Mouse (Mus musculus) liver, embryonic 14.5 days (tissue): Measurements from ENCODE around the gene Cryba4. TPM values are rescaled to one million over a fixed set of nuclear protein-coding genes. Genes with fewer than 3 reads are reported as not detected.
A peak's percentile ranks its signal among the peaks of the same experiment; 100 is the strongest.

Source experiments
- ATAC-seq: fragments of 200-750 bp; cut with Nextera tagmentation; 2 replicates; pipeline ENCODE4 v1.8.0; 2017; ENCODE audit warnings: moderate number of reproducible peaks, mild to moderate bottlenecking, moderate library complexity; ENCODE audit not compliant: insufficient read depth
- DNase-seq, 3 experiments: peaks; one replicate each; pipeline ENCODE4 v3.0.0-alpha.2; 2012 to 2013; ENCODE audit warnings: low read depth in 3 of 3, low spot score in 3 of 3
- H3K27ac ChIP-seq: fragments of 300-500 bp; sonication (generic); 2 replicates; pipeline ENCODE4 v1.5.1; 2014; ENCODE audit warnings: moderate library complexity, mild to moderate bottlenecking, control low read depth, inconsistent platforms
- H3K27me3 ChIP-seq: fragments of 300-500 bp; sonication (generic); 2 replicates; pipeline ENCODE4 v1.6.1; 2014; ENCODE audit warnings: mild to moderate bottlenecking, low read length, moderate library complexity; ENCODE audit not compliant: control insufficient read depth, insufficient read depth
- H3K36me3 ChIP-seq: fragments of 300-500 bp; sonication (generic); replicated peaks from 2 replicates; pipeline ENCODE4 v1.6.1; 2014; ENCODE audit warnings: low read depth; ENCODE audit not compliant: control insufficient read depth, insufficient read depth
- H3K4me1 ChIP-seq, 2 experiments: fragments of 200-500 bp in 1 of 2; fragments of 300-500 bp in 1 of 2; sonication (generic) in 1 of 2; replicated peaks; 2 replicates each; pipeline ENCODE4 v1.6.1; 2012 to 2014; ENCODE audit warnings: antibody characterized with exemption in 1 of 2, inconsistent platforms in 1 of 2, low read length in 1 of 2; ENCODE audit not compliant: control insufficient read depth in 2 of 2, insufficient read depth in 2 of 2
- H3K4me2 ChIP-seq: fragments of 300-500 bp; sonication (generic); 2 replicates; pipeline ENCODE4 v1.6.1; 2014; ENCODE audit warnings: low read depth, mild to moderate bottlenecking, control low read depth, moderate library complexity
- H3K4me3 ChIP-seq, 2 experiments: fragments of 200-500 bp in 1 of 2; fragments of 300-500 bp in 1 of 2; sonication (generic) in 1 of 2; 2 replicates each; pipeline ENCODE4 v1.5.1; 2012 to 2014; ENCODE audit warnings: low read depth in 2 of 2, low read length in 2 of 2, mild to moderate bottlenecking in 2 of 2, control low read depth in 1 of 2, inconsistent platforms in 1 of 2, moderate library complexity in 1 of 2; ENCODE audit not compliant: insufficient read depth in 1 of 2
- H3K9ac ChIP-seq: fragments of 300-500 bp; sonication (generic); replicated peaks from 2 replicates; pipeline ENCODE4 v1.6.1; 2014; ENCODE audit warnings: mild to moderate bottlenecking, control low read depth, moderate library complexity
- H3K9me3 ChIP-seq: fragments of 300-500 bp; sonication (generic); 2 replicates; pipeline ENCODE4 v1.6.1; 2016; ENCODE audit warnings: low read length, mixed read lengths; ENCODE audit not compliant: control insufficient read depth
- CTCF ChIP-seq: IDR thresholded peaks from 2 replicates; pipeline ENCODE4 v1.5.1; 2016; ENCODE audit warnings: antibody characterized with exemption, low read depth, control low read depth
- EP300 ChIP-seq: IDR thresholded peaks from 2 replicates; pipeline ENCODE4 v1.6.1; 2016; ENCODE audit warnings: antibody characterized with exemption, low read depth
- WGBS: fragments of 180-500 bp; shearing (Covaris S2); extraction: QIAGEN DNeasy Blood & Tissue Kit; methylation state at CpG from one replicate; pipeline ENCODE4 v1.1.7; 2014; ENCODE audit not compliant: insufficient replicate concordance; 5-methylcytosine and 5-hydroxymethylcytosine counted together
- polyA plus RNA-seq, 2 experiments: library from polyadenylated mRNA; depleted of rRNA in 1 of 2; stranded (reverse) in 1 of 2; unstranded in 1 of 2; fragments of >200 nt; fragmentation: Nextera tagmentation in 1 of 2; extraction: Ambion mirVana in 1 of 2; gene quantifications; 2 replicates each; pipeline versions ENCODE4 v1.2.1 to v1.2.3; 2012 to 2014

The Cryba4 gene
- polyA plus RNA-seq, 2 experiments, result 0.39 to 0.95 TPM

- H3K4me1 ChIP-seq, result peaks cover 19 to 57% of the 10 kb centered on the region in 2 experiments
- no peak for DNase-seq
- peak overlapping the region; percentile 10 to 21; a peak in 1 of 4 replicates for H3K4me3 ChIP-seq
Observed at GRCm38 (mm10) chr5:112279181-112280021, 27.1 kb upstream of the Cryba4 start.

GRCm38 (mm10) chr5:112277906-112278470, 25.7 kb upstream of the Cryba4 start:
- peaks cover 16 to 47% of the 10 kb centered on the region in 2 experiments for H3K4me1 ChIP-seq
- TF ChIP-seq CTCF (no peak), EP300 (no peak)
- 50% methylated on average over 11 of the region's 11 CpGs for WGBS
- H3K27ac ChIP-seq, result no peak overlapping the region
- H3K9ac ChIP-seq, result peak overlapping the region; percentile 81; the same call in 1 of the 2 replicates
- ATAC-seq, result no peak
- no peak for DNase-seq
- peak overlapping the region; percentile 81 for H3K4me2 ChIP-seq
- no peaks in the 10 kb centered on the region for H3K9me3 ChIP-seq
- H3K4me3 ChIP-seq, result peak overlapping the region; percentile 35 to 73
- no peaks in the 10 kb centered on the region for H3K27me3 ChIP-seq
- no peaks in the 10 kb centered on the region for H3K36me3 ChIP-seq

More at GRCm38 (mm10) chr5:112279181-112280021, 27.1 kb upstream of the Cryba4 start:
- Histone ChIP-seq H3K4me2 (peak overlapping the region; percentile 81), H3K9ac (no peak overlapping the region), H3K9me3 (no peaks in the 10 kb centered on the region), H3K27me3 (no peaks in the 10 kb centered on the region), H3K27ac (no peak overlapping the region; the same call in 1 of the 2 replicates), H3K36me3 (no peaks in the 10 kb centered on the region)
- ATAC-seq, result no peak
- whole genome bisulfite sequencing, result 36% methylated on average over 17 of the region's 17 CpGs
- TF ChIP-seq CTCF, result no peak
- TF ChIP-seq EP300, result no peak

DNA sequence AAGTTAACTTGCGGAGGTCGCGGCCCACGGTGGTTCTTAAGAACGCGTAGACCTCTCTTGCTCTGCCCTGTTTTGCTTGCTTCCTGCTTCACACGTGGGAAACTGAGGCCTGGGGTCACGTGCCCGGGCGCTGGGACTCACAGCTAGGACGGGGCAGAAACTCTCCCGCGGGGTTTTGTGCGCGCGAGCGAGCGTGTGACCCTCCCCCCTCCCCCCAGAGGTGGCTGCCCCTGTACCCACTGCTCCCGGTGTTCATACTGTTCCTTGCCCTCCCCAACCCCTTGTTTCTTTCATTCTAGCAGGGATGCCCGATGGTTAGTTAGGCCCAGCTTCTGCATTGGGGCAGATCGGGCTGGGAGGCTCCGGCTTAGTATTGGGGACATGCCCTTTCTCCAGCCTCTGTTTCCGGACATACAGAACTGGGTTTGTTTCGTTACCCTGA, 24.6 kb upstream of the Cryba4 start:
- H3K36me3 ChIP-seq, result no peaks in the 10 kb centered on the region
- H3K4me1 ChIP-seq, result peaks cover 16 to 38% of the 10 kb centered on the region in 2 experiments
- TF ChIP-seq CTCF (no peak), EP300 (no peak)
- peak overlapping the region; percentile 81 for H3K4me2 ChIP-seq
- H3K27ac ChIP-seq, result peak overlapping the region; percentile 18
- H3K9ac ChIP-seq, result peak overlapping the region; percentile 81
- WGBS, result under 1% methylated on average over 24 of the region's 24 CpGs
- DNase-seq, result no peak
- no peaks in the 10 kb centered on the region for H3K27me3 ChIP-seq
- peak overlapping the region; percentile 73 to 80 for H3K4me3 ChIP-seq
- H3K9me3 ChIP-seq, result no peaks in the 10 kb centered on the region
- no peak; the same call in 1 of the 2 replicates for ATAC-seq

DNA sequence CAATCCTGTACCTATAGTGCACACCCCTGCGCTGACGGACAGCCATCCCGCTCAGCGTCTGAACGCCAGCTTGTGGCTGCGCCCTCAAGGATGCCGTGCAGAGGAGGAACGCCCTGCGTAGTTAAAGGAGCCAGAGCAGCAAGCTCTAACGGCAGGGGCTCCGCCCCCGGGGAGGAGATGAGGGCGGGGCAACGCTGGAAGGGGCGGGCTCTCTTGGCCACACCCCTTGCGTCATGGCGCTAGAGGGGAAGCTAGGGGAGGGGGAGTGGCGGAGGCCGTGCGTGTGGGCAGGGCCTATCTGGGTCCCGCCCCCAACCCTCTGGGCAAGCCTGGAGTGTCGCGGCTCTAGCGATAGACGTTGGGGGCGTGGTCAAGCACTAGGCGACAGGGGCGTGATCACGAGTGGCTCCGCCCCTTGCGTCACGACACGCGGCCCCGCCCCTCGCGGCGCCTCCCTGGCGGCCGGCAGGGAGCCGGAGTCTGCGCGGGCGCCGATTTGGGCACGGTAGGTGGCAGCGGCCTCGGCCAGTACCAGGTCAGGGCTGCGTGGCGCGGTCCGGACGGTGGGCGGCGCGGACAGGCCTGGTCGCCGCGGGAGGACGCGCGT, 24.1 kb upstream of the Cryba4 start, which contains the start of gene Tpst2:
Tpst2 (plus strand) TSS at position 425 of the 607 bp plus-strand sequence.
- H3K4me2 ChIP-seq, result peak within 1 kb of the TSS; percentile 81
- ATAC-seq (peak; percentile 90), DNase-seq (peak; percentile 92 to 96 (median 96))
- no peaks in the 10 kb centered on the region for H3K36me3 ChIP-seq
- H3K27ac ChIP-seq, result peak within 1 kb of the TSS; percentile 18
- H3K9ac ChIP-seq, result peak within 1 kb of the TSS; percentile 81
- H3K4me3 ChIP-seq, result peak within 1 kb of the TSS; percentile 73 to 80
- H3K9me3 ChIP-seq, result no peaks in the 10 kb centered on the region
- peaks cover 16 to 32% of the 10 kb centered on the region in 2 experiments for H3K4me1 ChIP-seq
- WGBS, result under 1% methylated on average over 62 of the region's 62 CpGs
- H3K27me3 ChIP-seq, result no peaks in the 10 kb centered on the region
- TF ChIP-seq EP300 (no peak), CTCF (peak; percentile 17)
